Mouse (Mus musculus): ENCODE data around the gene Dennd4c.

- TF ChIP-seq CTCF (IDR thresholded peaks at IDR 0.05) = no peak; the same call in 1 of the 2 replicates
- TF ChIP-seq EP300 (IDR thresholded peaks at IDR 0.05) = peak; percentile 100
Measured at GRCm38 (mm10) chr4:86886160-86886878, 138.0 kb downstream of the Dennd4c start.
